Mouse (Mus musculus) bone marrow macrophage, adult 2 months (primary cell): Measurements from ENCODE around the gene Cacng3. TPM values are rescaled to one million over a fixed set of nuclear protein-coding genes. Genes with fewer than 3 reads are reported as not detected.

Source experiments
- H3K27ac ChIP-seq: 2 replicates; pipeline ENCODE4 v1.5.1; 2012; ENCODE audit warnings: low read depth, low read length; ENCODE audit not compliant: insufficient read depth
- H3K4me1 ChIP-seq: 2 replicates; pipeline ENCODE4 v1.6.1; 2012; ENCODE audit warnings: low read length; ENCODE audit not compliant: control insufficient read depth, insufficient read depth
- H3K4me3 ChIP-seq: 2 replicates; pipeline ENCODE4 v1.5.1; 2012; ENCODE audit warnings: mild to moderate bottlenecking, low read length, moderate library complexity; ENCODE audit not compliant: insufficient read depth
- CTCF ChIP-seq: IDR thresholded peaks from 2 replicates; pipeline ENCODE4 v1.5.1; 2012; ENCODE audit warnings: low read depth, mild to moderate bottlenecking, low read length, moderate library complexity
- POLR2A ChIP-seq: IDR thresholded peaks from 2 replicates; pipeline ENCODE4 v1.6.1; 2012; ENCODE audit warnings: mild to moderate bottlenecking, low read depth, low read length, borderline replicate concordance
- polyA plus RNA-seq: library from polyadenylated mRNA; stranded (reverse); fragments of >200 nt; gene quantifications from 2 replicates; pipeline ENCODE4 v1.2.4, GENCODE M21; 2012; ENCODE audit not compliant: missing spikeins, insufficient read depth, insufficient read length

Cacng3 gene
- polyA plus RNA-seq, 1 experiment, result not detected

GRCm38 (mm10) chr7:122806531-122806930 lies 136.2 kb downstream of the Cacng3 start:
- Histone ChIP-seq H3K4me3 (no peak overlapping the region), H3K27ac (no peak overlapping the region), H3K4me1 (no peaks in the 10 kb centered on the region)
- TF ChIP-seq POLR2A, result no peak
- no peak for TF ChIP-seq CTCF

- no peak overlapping the region for H3K4me3 ChIP-seq
- TF ChIP-seq CTCF (no peak), POLR2A (no peak)
- no peaks in the 10 kb centered on the region for H3K4me1 ChIP-seq
- no peak overlapping the region for H3K27ac ChIP-seq
Observed at GRCm38 (mm10) chr7:122813724-122814123, 143.4 kb downstream of the Cacng3 start.

GRCm38 (mm10) chr7:122817565-122817964 lies 147.3 kb downstream of the Cacng3 start:
- H3K27ac ChIP-seq, result no peak overlapping the region
- no peaks in the 10 kb centered on the region for H3K4me1 ChIP-seq
- TF ChIP-seq POLR2A (no peak), CTCF (no peak)
- H3K4me3 ChIP-seq, result no peak overlapping the region
